Mouse (Mus musculus) midbrain, embryonic 16.5 days (tissue): Measurements from ENCODE around the gene Ugcg. TPM values are rescaled to one million over a fixed set of nuclear protein-coding genes. Genes with fewer than 3 reads are reported as not detected.

ENCODE experiments used
- ATAC-seq: fragments of 200-750 bp; cut with Nextera tagmentation; 2 replicates; pipeline ENCODE4 v1.8.0; 2017; ENCODE audit warnings: moderate TSS enrichment
- H3K27ac ChIP-seq: fragments of 300-500 bp; sonication (generic); 2 replicates; pipeline ENCODE4 v1.5.1; 2014; ENCODE audit warnings: mild to moderate bottlenecking, low read length, mixed read lengths
- H3K27me3 ChIP-seq: fragments of 300-500 bp; sonication (generic); 2 replicates; pipeline ENCODE4 v1.6.1; 2014; ENCODE audit warnings: low read depth, low read length, mixed read lengths; ENCODE audit not compliant: control insufficient read depth, insufficient read depth
- H3K36me3 ChIP-seq: fragments of 300-500 bp; sonication (generic); 2 replicates; pipeline ENCODE4 v1.6.1; 2014; ENCODE audit warnings: mild to moderate bottlenecking, low read length, moderate library complexity, mixed read lengths; ENCODE audit not compliant: control insufficient read depth, insufficient read depth
- H3K4me1 ChIP-seq: fragments of 300-500 bp; sonication (generic); 2 replicates; pipeline ENCODE4 v1.6.1; 2014; ENCODE audit warnings: mild to moderate bottlenecking, low read length, mixed read lengths; ENCODE audit not compliant: control insufficient read depth, insufficient read depth
- H3K4me2 ChIP-seq: fragments of 300-500 bp; sonication (generic); 2 replicates; pipeline ENCODE4 v1.6.1; 2014; ENCODE audit warnings: mild to moderate bottlenecking, low read length, mixed read lengths
- H3K4me3 ChIP-seq: fragments of 300-500 bp; sonication (generic); 2 replicates; pipeline ENCODE4 v1.5.1; 2014; ENCODE audit warnings: low read depth, mild to moderate bottlenecking, low read length, moderate library complexity, mixed read lengths
- H3K9ac ChIP-seq: fragments of 300-500 bp; sonication (generic); 2 replicates; pipeline ENCODE4 v1.6.1; 2014; ENCODE audit warnings: low read depth, low read length, mixed read lengths
- H3K9me3 ChIP-seq: fragments of 300-500 bp; sonication (generic); replicated peaks from 2 replicates; pipeline ENCODE4 v1.6.1; 2014; ENCODE audit warnings: mild to moderate bottlenecking, low read length, mixed read lengths; ENCODE audit not compliant: control insufficient read depth, poor library complexity, severe bottlenecking
- WGBS: fragments of 180-500 bp; shearing (Covaris S2); extraction: QIAGEN DNeasy Blood & Tissue Kit; methylation state at CpG from one replicate; pipeline ENCODE4 v1.1.7; 2014; 5-methylcytosine and 5-hydroxymethylcytosine counted together
- polyA plus RNA-seq: library from polyadenylated mRNA; unstranded; fragments of >200 nt; fragmentation: Nextera tagmentation; extraction: Ambion mirVana; gene quantifications from 2 replicates; pipeline ENCODE4 v1.2.1, GENCODE M21; 2015

Ugcg gene
- polyA plus RNA-seq, 1 experiment from 2014 or later: 18.1 TPM

DNA sequence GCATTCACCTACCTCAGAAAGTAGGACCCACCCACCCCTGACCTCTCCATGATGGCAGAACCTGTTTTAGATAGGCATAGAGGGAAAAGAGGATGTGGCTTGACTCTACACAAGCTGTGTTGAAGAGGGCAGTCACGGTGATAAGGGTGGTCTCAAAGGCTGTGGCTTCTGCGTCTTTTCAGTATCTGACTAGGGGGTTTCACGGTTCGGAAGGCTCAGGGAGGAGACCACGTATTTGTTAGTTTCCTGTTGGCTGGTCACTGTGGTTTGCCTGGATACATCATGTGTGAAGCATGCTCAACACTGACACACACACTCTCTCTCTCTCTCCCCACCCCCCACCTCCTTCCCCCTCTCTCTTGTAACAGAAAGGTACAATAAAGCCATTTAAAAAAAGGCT is 76.1 kb downstream of the Ugcg start:
- peaks cover 4% of the 10 kb centered on the region; the same call in 1 of the 2 replicates for H3K9me3 ChIP-seq
- H3K27me3 ChIP-seq: no peaks in the 10 kb centered on the region
- H3K4me1 ChIP-seq: no peaks in the 10 kb centered on the region
- H3K4me2 ChIP-seq: no peak overlapping the region
- 85% methylated on average over 5 of the region's 5 CpGs for WGBS
- no peaks in the 10 kb centered on the region for H3K36me3 ChIP-seq
- H3K4me3 ChIP-seq: no peak overlapping the region
- ATAC-seq: no peak
- H3K9ac ChIP-seq: no peak overlapping the region
- no peak overlapping the region for H3K27ac ChIP-seq

GRCm38 (mm10) chr4:59265631-59266030 is 76.6 kb downstream of the Ugcg start:
- WGBS: 91% methylated on average over 5 of the region's 5 CpGs
- no peak for ATAC-seq
- Histone ChIP-seq H3K4me2 (no peak overlapping the region), H3K9ac (no peak overlapping the region), H3K36me3 (no peaks in the 10 kb centered on the region), H3K27ac (no peak overlapping the region), H3K4me3 (no peak overlapping the region), H3K4me1 (no peaks in the 10 kb centered on the region), H3K9me3 (peaks cover 4% of the 10 kb centered on the region; the same call in 1 of the 2 replicates), H3K27me3 (no peaks in the 10 kb centered on the region)

Other genes starting within 250 kb of the Ugcg start
- 3.0 and 3.3 TPM in 2 replicates for gene Zkscan16, start 245.6 kb upstream of the Ugcg start, polyA plus RNA-seq
- gene Ptgr1, start 202.1 kb upstream of the Ugcg start, polyA plus RNA-seq: 3.7 and 3.9 TPM in 2 replicates
- gene Dnajc25, start 194.2 kb upstream of the Ugcg start, polyA plus RNA-seq: 5.2 and 5.5 TPM in 2 replicates
- 6.4 and 7.6 TPM in 2 replicates for gene Gm20503, start 186.0 kb upstream of the Ugcg start, polyA plus RNA-seq
- gene Gng10, start 154.2 kb upstream of the Ugcg start, polyA plus RNA-seq: 219 and 224 TPM in 2 replicates
- gene AI481877, start 50.3 kb upstream of the Ugcg start, polyA plus RNA-seq: 0.04 TPM in 1 of 2 replicates, not detected in the other
- gene Susd1, start 249.4 kb downstream of the Ugcg start, polyA plus RNA-seq: 1.4 and 2.2 TPM in 2 replicates